ENCODE assay signal across 30 mouse cellular contexts in genomic region chr10:82758878-82759277, GRCm38 (mm10). TPM values are rescaled to one million over a fixed set of nuclear protein-coding genes. Genes with fewer than 3 reads are reported as not detected.
DNase-seq lines count a peak whose midpoint lies in the region; ATAC-seq and TF ChIP-seq lines count a peak whose summit lies in the region.
"Had no signal": no experiment of that assay in that cellular context is flagged by ENCODE, and none has a peak within 500 bp of the region (broad histone marks: within the 10 kb centered on the region; RNA-seq: fewer than 3 reads in every experiment).

No protein-coding gene starts in this region.

- WGBS in forebrain, embryonic 14.5 days = 97% methylated on average over 3 of the region's 3 CpGs
- WGBS in forebrain, postnatal 0 days = 92% methylated on average over 3 of the region's 3 CpGs
- WGBS in liver, embryonic 12.5 days (ENCODE audit: insufficient replicate concordance) = 89% methylated on average over 3 of the region's 3 CpGs
- WGBS in liver, embryonic 11.5 days = 93% methylated on average over 3 of the region's 3 CpGs
- WGBS in liver, embryonic 16.5 days (ENCODE audit: insufficient replicate concordance) = 79% methylated on average over 3 of the region's 3 CpGs

- 0 out of 2 replicates have a peak overlapping the region, but pooled peaks have one; percentile 1 for H3K9ac ChIP-seq in forebrain, embryonic 14.5 days (ENCODE audit: low read length)
- no peak overlapping the region for H3K9ac ChIP-seq in forebrain, postnatal 0 days
- H3K9ac ChIP-seq in liver, embryonic 12.5 days = no peak overlapping the region
- no peak overlapping the region for H3K9ac ChIP-seq in liver, embryonic 11.5 days (ENCODE audit: low read depth, low read length)
- H3K9ac ChIP-seq in liver, embryonic 16.5 days (ENCODE audit: low read depth, low read length) = no peak overlapping the region
- H3K9ac ChIP-seq: embryonic facial prominence, embryonic 13.5 days; heart, embryonic 15.5 days; limb, embryonic 12.5 days; neural tube, embryonic 12.5 days had no signal

- H3K27me3 ChIP-seq in forebrain, embryonic 14.5 days (replicated peaks; ENCODE audit: control insufficient read depth, insufficient read depth, low read length) = no peaks in the 10 kb centered on the region
- H3K27me3 ChIP-seq in forebrain, postnatal 0 days (ENCODE audit: insufficient read depth, low read length) = no peaks in the 10 kb centered on the region
- H3K27me3 ChIP-seq in liver, embryonic 12.5 days (replicated peaks) = no peaks in the 10 kb centered on the region
- no peaks in the 10 kb centered on the region for H3K27me3 ChIP-seq in liver, embryonic 11.5 days (replicated peaks; ENCODE audit: control insufficient read depth, insufficient read depth, low read length)
- H3K27me3 ChIP-seq in liver, embryonic 16.5 days (ENCODE audit: control insufficient read depth, insufficient read depth, low read depth, low read length) = no peaks in the 10 kb centered on the region
- H3K27me3 ChIP-seq: embryonic facial prominence, embryonic 13.5 days; heart, embryonic 15.5 days; limb, embryonic 12.5 days; neural tube, embryonic 12.5 days; Patski had no signal

- no peak for ATAC-seq in forebrain, embryonic 14.5 days
- no peak for ATAC-seq in forebrain, postnatal 0 days
- no peak for ATAC-seq in liver, embryonic 12.5 days
- no peak for ATAC-seq in liver, embryonic 11.5 days (replicated peaks; ENCODE audit: low FRiP score)
- ATAC-seq in liver, embryonic 16.5 days (ENCODE audit: low read depth) = peak; percentile 28
- ATAC-seq: intestine, postnatal 0 days; midbrain, embryonic 16.5 days; Patski had no signal

- no peaks in the 10 kb centered on the region for H3K9me3 ChIP-seq in forebrain, embryonic 14.5 days (replicated peaks; ENCODE audit: control insufficient read depth, low read length)
- H3K9me3 ChIP-seq in forebrain, postnatal 0 days (ENCODE audit: low read length) = no peaks in the 10 kb centered on the region
- no peaks in the 10 kb centered on the region for H3K9me3 ChIP-seq in liver, embryonic 12.5 days (replicated peaks)
- H3K9me3 ChIP-seq in liver, embryonic 11.5 days (ENCODE audit: control insufficient read depth, low read length) = no peaks in the 10 kb centered on the region
- no peaks in the 10 kb centered on the region for H3K9me3 ChIP-seq in liver, embryonic 16.5 days (replicated peaks; ENCODE audit: control insufficient read depth, low read length)
- H3K9me3 ChIP-seq: embryonic facial prominence, embryonic 13.5 days; heart, embryonic 10.5 days; heart, embryonic 15.5 days; neural tube, embryonic 12.5 days had no signal

- 0 out of 2 replicates have a peak overlapping the region, but pooled peaks have one; percentile 14 for H3K27ac ChIP-seq in forebrain, embryonic 14.5 days (ENCODE audit: low read depth, low read length)
- H3K27ac ChIP-seq in forebrain, postnatal 0 days (ENCODE audit: low read depth, low read length) = no peak overlapping the region
- H3K27ac ChIP-seq in liver, embryonic 12.5 days = peak overlapping the region; percentile 47; the same call in 1 of the 2 replicates
- H3K27ac ChIP-seq in liver, embryonic 11.5 days (ENCODE audit: low read depth, low read length) = no peak overlapping the region
- peak overlapping the region; percentile 70 for H3K27ac ChIP-seq in liver, embryonic 16.5 days (ENCODE audit: low read length)
- H3K27ac ChIP-seq: embryonic facial prominence, embryonic 13.5 days; heart, embryonic 10.5 days; heart, embryonic 15.5 days; layer of hippocampus, adult 2 months; left cerebral cortex, adult 2 months; limb, embryonic 12.5 days; neural tube, embryonic 12.5 days had no signal

- peaks cover 27% of the 10 kb centered on the region for H3K4me1 ChIP-seq in forebrain, embryonic 14.5 days (ENCODE audit: control insufficient read depth, insufficient read depth, low read length)
- H3K4me1 ChIP-seq in forebrain, postnatal 0 days (ENCODE audit: insufficient read depth) = peaks cover 18% of the 10 kb centered on the region
- H3K4me1 ChIP-seq in liver, embryonic 12.5 days = peaks cover 63% of the 10 kb centered on the region
- H3K4me1 ChIP-seq in liver, embryonic 11.5 days (replicated peaks; ENCODE audit: control insufficient read depth, insufficient read depth, low read length) = peaks cover 29% of the 10 kb centered on the region
- H3K4me1 ChIP-seq in liver, embryonic 16.5 days (ENCODE audit: control insufficient read depth, low read depth, low read length) = peaks cover 44% of the 10 kb centered on the region

- no peak overlapping the region for H3K4me3 ChIP-seq in forebrain, embryonic 14.5 days (ENCODE audit: low read depth, low read length)
- H3K4me3 ChIP-seq in forebrain, postnatal 0 days (ENCODE audit: low read depth, low read length) = no peak overlapping the region
- no peak overlapping the region for H3K4me3 ChIP-seq in liver, embryonic 12.5 days
- no peak overlapping the region for H3K4me3 ChIP-seq in liver, embryonic 11.5 days (ENCODE audit: low read depth, low read length)
- no peak overlapping the region for H3K4me3 ChIP-seq in liver, embryonic 16.5 days (ENCODE audit: low read depth, low read length)
- H3K4me3 ChIP-seq: embryonic facial prominence, embryonic 13.5 days; heart, embryonic 10.5 days; heart, embryonic 15.5 days; layer of hippocampus, adult 2 months; left cerebral cortex, adult 2 months; limb, embryonic 12.5 days; myocyte; neural tube, embryonic 12.5 days had no signal

- peaks cover 68% of the 10 kb centered on the region for H3K36me3 ChIP-seq in forebrain, embryonic 14.5 days (ENCODE audit: control insufficient read depth, insufficient read depth, low read length)
- H3K36me3 ChIP-seq in forebrain, postnatal 0 days (ENCODE audit: insufficient read depth) = peaks cover 39% of the 10 kb centered on the region
- peaks cover 76% of the 10 kb centered on the region for H3K36me3 ChIP-seq in liver, embryonic 12.5 days
- peaks cover 37% of the 10 kb centered on the region for H3K36me3 ChIP-seq in liver, embryonic 11.5 days (ENCODE audit: control insufficient read depth, insufficient read depth, low read length)
- H3K36me3 ChIP-seq in liver, embryonic 16.5 days (ENCODE audit: control insufficient read depth, insufficient read depth) = peaks cover 52% of the 10 kb centered on the region

- DNase-seq in forebrain, embryonic 14.5 days (ENCODE audit: low spot score) = no peak
- no peak for DNase-seq in forebrain, postnatal 0 days
- no peak for DNase-seq in liver, embryonic 11.5 days (ENCODE audit: low spot score)
- DNase-seq in cerebellum, adult 9-10 months = no peak
- no peak for DNase-seq in layer of hippocampus, adult 11-12 months (ENCODE audit: low spot score)
- DNase-seq: adrenal gland, postnatal 14 days; cerebellum, adult 11 months; cerebellum, adult 9-11 months; gastrocnemius, postnatal 10 days; kidney, adult 9 months; kidney, postnatal 10 days; lung, adult 18-20 months; lung, postnatal 10 days; right cerebral cortex, adult 18-20 months; spleen, adult 18-20 months; thymus, postnatal 14 days had no signal

- no peak for TF ChIP-seq CTCF in forebrain, postnatal 0 days (IDR thresholded peaks at IDR 0.05; ENCODE audit: low read depth)

- H3K4me2 ChIP-seq in forebrain, embryonic 14.5 days (ENCODE audit: low read length) = no peak overlapping the region
- no peak overlapping the region for H3K4me2 ChIP-seq in forebrain, postnatal 0 days (ENCODE audit: low read depth)
- H3K4me2 ChIP-seq in liver, embryonic 12.5 days = no peak overlapping the region
- no peak overlapping the region for H3K4me2 ChIP-seq in liver, embryonic 11.5 days
- H3K4me2 ChIP-seq in liver, embryonic 16.5 days (ENCODE audit: low read depth, low read length) = no peak overlapping the region
- H3K4me2 ChIP-seq: embryonic facial prominence, embryonic 13.5 days; heart, embryonic 15.5 days; limb, embryonic 12.5 days; midbrain, embryonic 11.5 days; neural tube, embryonic 12.5 days had no signal

RNA-seq across cellular contexts. Expression of gene Nfyb, which starts 5.1 kb away (rescaled TPM):
- 69.1 and 70.7 TPM in 2 replicates for polyA plus RNA-seq in forebrain, embryonic 14.5 days (2014; fragmentation: Nextera tagmentation; extraction: Ambion mirVana)
- total RNA-seq in forebrain, postnatal 0 days (2014; rRNA removed) = 69.2 and 78.1 TPM in 2 replicates
- 32.4 and 34.2 TPM in 2 replicates for polyA plus RNA-seq in forebrain, postnatal 0 days (2015; fragmentation: Nextera tagmentation; extraction: Ambion mirVana)
- polyA plus RNA-seq in liver, embryonic 12.5 days (2016; fragmentation: Nextera tagmentation; extraction: Ambion mirVana) = 39.4 and 40.4 TPM in 2 replicates
- polyA plus RNA-seq in liver, embryonic 11.5 days (2014; fragmentation: Nextera tagmentation; extraction: Ambion mirVana) = 47.6 and 50.4 TPM in 2 replicates
- 29.4 and 34.5 TPM in 2 replicates for polyA plus RNA-seq in liver, embryonic 16.5 days (2015; fragmentation: Nextera tagmentation; extraction: Ambion mirVana)

Comparison
In these comparisons a context has a peak if more than half of its experiments do, and no peak if none do; other contexts are left out.
1. H3K27ac ChIP-seq: peak in forebrain, embryonic 14.5 days (single experiment), liver, embryonic 12.5 days (single experiment) and liver, embryonic 16.5 days (single experiment); none in forebrain, postnatal 0 days (single experiment) and liver, embryonic 11.5 days (single experiment).